Mouse (Mus musculus) limb, embryonic 13.5 days (tissue): ENCODE data around the gene Flt4. TPM values are rescaled to one million over a fixed set of nuclear protein-coding genes. Genes with fewer than 3 reads are reported as not detected.

Source experiments
- ATAC-seq: fragments of 200-750 bp; cut with Nextera tagmentation; 2 replicates; pipeline ENCODE4 v1.8.0; 2017; ENCODE audit warnings: low read depth, moderate number of reproducible peaks, moderate TSS enrichment; ENCODE audit not compliant: low FRiP score
- H3K27ac ChIP-seq: fragments of 300-500 bp; sonication (generic); 2 replicates; pipeline ENCODE4 v1.5.1; 2015; ENCODE audit warnings: inconsistent platforms, mild to moderate bottlenecking, moderate library complexity
- H3K27me3 ChIP-seq: fragments of 300-500 bp; sonication (generic); 2 replicates; pipeline ENCODE4 v1.6.1; 2015; ENCODE audit warnings: mild to moderate bottlenecking, inconsistent platforms
- H3K36me3 ChIP-seq: fragments of 300-500 bp; sonication (generic); 2 replicates; pipeline ENCODE4 v1.6.1; 2015; ENCODE audit warnings: inconsistent platforms, mild to moderate bottlenecking, moderate library complexity
- H3K4me1 ChIP-seq: fragments of 300-500 bp; sonication (generic); 2 replicates; pipeline ENCODE4 v1.6.1; 2015; ENCODE audit warnings: inconsistent platforms
- H3K4me2 ChIP-seq: fragments of 300-500 bp; sonication (generic); replicated peaks from 2 replicates; pipeline ENCODE4 v1.6.1; 2015; ENCODE audit warnings: inconsistent platforms, mild to moderate bottlenecking, moderate library complexity
- H3K4me3 ChIP-seq: fragments of 300-500 bp; sonication (generic); 2 replicates; pipeline ENCODE4 v1.5.1; 2015; ENCODE audit warnings: moderate library complexity, mild to moderate bottlenecking, inconsistent platforms
- H3K9ac ChIP-seq: fragments of 300-500 bp; sonication (generic); 2 replicates; pipeline ENCODE4 v1.6.1; 2015; ENCODE audit warnings: mild to moderate bottlenecking, inconsistent platforms
- H3K9me3 ChIP-seq: fragments of 300-500 bp; sonication (generic); 2 replicates; pipeline ENCODE4 v1.6.1; 2016; ENCODE audit warnings: inconsistent platforms
- WGBS: fragments of 180-500 bp; shearing (Covaris S2); methylation state at CpG from one replicate; pipeline ENCODE4 v1.1.7; 2015; 5-methylcytosine and 5-hydroxymethylcytosine counted together
- polyA plus RNA-seq: library from polyadenylated mRNA; unstranded; fragments of >200 nt; fragmentation: Nextera tagmentation; extraction: Ambion mirVana; gene quantifications from 2 replicates; pipeline ENCODE4 v1.2.1, GENCODE M21; 2015

Gene Flt4
- polyA plus RNA-seq, 1 experiment from 2014 or later: 4.2 TPM

- H3K27me3 ChIP-seq: no peaks in the 10 kb centered on the region
- H3K27ac ChIP-seq: no peak overlapping the region
- no peak overlapping the region for H3K4me3 ChIP-seq
- no peaks in the 10 kb centered on the region for H3K9me3 ChIP-seq
- 64% methylated on average over 16 of the region's 16 CpGs for WGBS
- H3K4me2 ChIP-seq: no peak overlapping the region
- no peak overlapping the region for H3K9ac ChIP-seq
- peaks cover 20% of the 10 kb centered on the region for H3K4me1 ChIP-seq
- no peak for ATAC-seq
- H3K36me3 ChIP-seq: no peaks in the 10 kb centered on the region
Observed at GRCm38 (mm10) chr11:49650994-49651761, 42.1 kb downstream of the Flt4 start.

GRCm38 (mm10) chr11:49651762-49652322 is 42.8 kb downstream of the Flt4 start:
- H3K9ac ChIP-seq: no peak overlapping the region
- H3K27ac ChIP-seq: no peak overlapping the region
- H3K4me3 ChIP-seq: no peak overlapping the region
- no peak for ATAC-seq
- peaks cover 18% of the 10 kb centered on the region for H3K4me1 ChIP-seq
- H3K36me3 ChIP-seq: no peaks in the 10 kb centered on the region
- WGBS: 80% methylated on average over 10 of the region's 10 CpGs
- H3K4me2 ChIP-seq: no peak overlapping the region
- H3K9me3 ChIP-seq: no peaks in the 10 kb centered on the region
- no peaks in the 10 kb centered on the region for H3K27me3 ChIP-seq

GRCm38 (mm10) chr11:49652401-49653078 is 43.5 kb downstream of the Flt4 start:
- H3K4me1 ChIP-seq: peaks cover 18% of the 10 kb centered on the region
- H3K27ac ChIP-seq: no peak overlapping the region
- H3K4me2 ChIP-seq: peak overlapping the region; percentile 46
- WGBS: 25% methylated on average over 19 of the region's 19 CpGs
- H3K9me3 ChIP-seq: no peaks in the 10 kb centered on the region
- H3K9ac ChIP-seq: no peak overlapping the region
- no peaks in the 10 kb centered on the region for H3K36me3 ChIP-seq
- no peaks in the 10 kb centered on the region for H3K27me3 ChIP-seq
- no peak overlapping the region for H3K4me3 ChIP-seq
- ATAC-seq: peak; percentile 74; the same call in 1 of the 2 replicates

- ATAC-seq: no peak; the same call in 1 of the 2 replicates
- H3K4me2 ChIP-seq: peak overlapping the region; percentile 46
- no peaks in the 10 kb centered on the region for H3K9me3 ChIP-seq
- H3K36me3 ChIP-seq: no peaks in the 10 kb centered on the region
- H3K27me3 ChIP-seq: no peaks in the 10 kb centered on the region
- no peak overlapping the region for H3K9ac ChIP-seq
- no peak overlapping the region for H3K4me3 ChIP-seq
- peaks cover 18% of the 10 kb centered on the region for H3K4me1 ChIP-seq
- no peak overlapping the region for H3K27ac ChIP-seq
- WGBS: 42% methylated on average over 11 of the region's 11 CpGs
Observed at GRCm38 (mm10) chr11:49653079-49653408, 44.0 kb downstream of the Flt4 start.

GRCm38 (mm10) chr11:49654651-49655050 is 45.6 kb downstream of the Flt4 start:
- ATAC-seq: no peak
- H3K36me3 ChIP-seq: no peaks in the 10 kb centered on the region
- no peak overlapping the region for H3K4me2 ChIP-seq
- no peaks in the 10 kb centered on the region for H3K27me3 ChIP-seq
- H3K9ac ChIP-seq: no peak overlapping the region
- peaks cover 18% of the 10 kb centered on the region for H3K4me1 ChIP-seq
- H3K27ac ChIP-seq: no peak overlapping the region
- 89% methylated on average over 5 of the region's 5 CpGs for whole genome bisulfite sequencing
- no peaks in the 10 kb centered on the region for H3K9me3 ChIP-seq
- H3K4me3 ChIP-seq: no peak overlapping the region

GRCm38 (mm10) chr11:49655501-49655900 is 46.4 kb downstream of the Flt4 start:
- Histone ChIP-seq H3K36me3 (no peaks in the 10 kb centered on the region), H3K9ac (no peak overlapping the region), H3K4me1 (peaks cover 13% of the 10 kb centered on the region), H3K4me2 (no peak overlapping the region), H3K4me3 (no peak overlapping the region), H3K9me3 (no peaks in the 10 kb centered on the region), H3K27me3 (no peaks in the 10 kb centered on the region), H3K27ac (no peak overlapping the region)
- ATAC-seq: no peak

GRCm38 (mm10) chr11:49658065-49658464 is 49.0 kb downstream of the Flt4 start:
- ATAC-seq: no peak
- WGBS: 77% methylated on average over 4 of the region's 4 CpGs
- no peak overlapping the region for H3K27ac ChIP-seq
- H3K9me3 ChIP-seq: no peaks in the 10 kb centered on the region
- peaks cover 2% of the 10 kb centered on the region for H3K4me1 ChIP-seq
- no peaks in the 10 kb centered on the region for H3K27me3 ChIP-seq
- no peaks in the 10 kb centered on the region for H3K36me3 ChIP-seq
- H3K9ac ChIP-seq: no peak overlapping the region
- H3K4me3 ChIP-seq: no peak overlapping the region
- H3K4me2 ChIP-seq: no peak overlapping the region

- 79% methylated on average over 10 of the region's 10 CpGs for WGBS
- H3K4me2 ChIP-seq: no peak overlapping the region
- no peak overlapping the region for H3K9ac ChIP-seq
- no peak overlapping the region for H3K27ac ChIP-seq
- H3K36me3 ChIP-seq: no peaks in the 10 kb centered on the region
- no peak for ATAC-seq
- no peaks in the 10 kb centered on the region for H3K27me3 ChIP-seq
- H3K9me3 ChIP-seq: no peaks in the 10 kb centered on the region
- no peaks in the 10 kb centered on the region for H3K4me1 ChIP-seq
- no peak overlapping the region for H3K4me3 ChIP-seq
Observed at GRCm38 (mm10) chr11:49658791-49659469, 49.9 kb downstream of the Flt4 start.

GRCm38 (mm10) chr11:49659470-49659799 is 50.4 kb downstream of the Flt4 start:
- WGBS: 70% methylated on average over 7 of the region's 7 CpGs
- Histone ChIP-seq H3K4me2 (no peak overlapping the region), H3K27ac (no peak overlapping the region), H3K9ac (no peak overlapping the region), H3K9me3 (no peaks in the 10 kb centered on the region), H3K36me3 (no peaks in the 10 kb centered on the region), H3K4me3 (no peak overlapping the region), H3K27me3 (no peaks in the 10 kb centered on the region), H3K4me1 (no peaks in the 10 kb centered on the region)
- no peak for ATAC-seq

GRCm38 (mm10) chr11:49662292-49662780 is 53.3 kb downstream of the Flt4 start:
- Histone ChIP-seq H3K27ac (no peak overlapping the region), H3K9me3 (no peaks in the 10 kb centered on the region), H3K36me3 (no peaks in the 10 kb centered on the region), H3K4me3 (no peak overlapping the region), H3K4me2 (no peak overlapping the region), H3K4me1 (no peaks in the 10 kb centered on the region), H3K9ac (no peak overlapping the region), H3K27me3 (no peaks in the 10 kb centered on the region)
- ATAC-seq: no peak
- 55% methylated on average over 15 of the region's 15 CpGs for WGBS

GRCm38 (mm10) chr11:49663310-49663709 is 54.2 kb downstream of the Flt4 start, which contains the start of gene Scgb3a1:
Gene Scgb3a1, plus strand, starts transcription at chr11:49663610.
- H3K9me3 ChIP-seq: no peaks in the 10 kb centered on the region
- no peak for ATAC-seq
- H3K27me3 ChIP-seq: no peaks in the 10 kb centered on the region
- H3K9ac ChIP-seq: no peak within 1 kb of the TSS
- no peak within 1 kb of the TSS for H3K27ac ChIP-seq
- no peak within 1 kb of the TSS for H3K4me3 ChIP-seq
- 85% methylated on average over 5 of the region's 5 CpGs for WGBS
- peaks cover 2% of the 10 kb centered on the region for H3K36me3 ChIP-seq
- H3K4me2 ChIP-seq: no peak within 1 kb of the TSS
- no peaks in the 10 kb centered on the region for H3K4me1 ChIP-seq
